Mouse (Mus musculus): ENCODE measurements around the gene Mlx.
"Not testable (repeated sequence)": the region's sequence is repeated elsewhere in the genome, so short reads cannot be mapped to it uniquely, and the experiment has no call there.

The Mlx gene

GRCm38 (mm10) chr11:101098231-101098630 is 11.2 kb downstream of the Mlx start:
- DNase-seq (ENCODE audit: low spot score in 2 of 2), result no peak

- DNase-seq (ENCODE audit: low spot score in 2 of 2), result no peak
These were observed 15.9 kb downstream of the Mlx start for GRCm38 (mm10) chr11:101103011-101103410.

- DNase-seq (ENCODE audit: low spot score in 2 of 2), result no peak
These were observed 22.3 kb downstream of the Mlx start for GRCm38 (mm10) chr11:101109351-101109750.

GRCm38 (mm10) chr11:101110708-101111107 is 23.6 kb downstream of the Mlx start:
- DNase-seq (ENCODE audit: low spot score in 2 of 2), result no peak

GRCm38 (mm10) chr11:101111178-101111577 is 24.1 kb downstream of the Mlx start:
- DNase-seq (ENCODE audit: low spot score in 2 of 2), result no peak

GRCm38 (mm10) chr11:101112186-101112585 is 25.1 kb downstream of the Mlx start:
- DNase-seq (ENCODE audit: low spot score in 2 of 2), result no peak

- DNase-seq (ENCODE audit: low spot score in 2 of 2), result no peak
These were observed 28.5 kb downstream of the Mlx start for GRCm38 (mm10) chr11:101115564-101115963.

GRCm38 (mm10) chr11:101118105-101118504 is 31.0 kb downstream of the Mlx start:
- DNase-seq (ENCODE audit: low spot score in 2 of 2), result no peak

- no peak for DNase-seq (ENCODE audit: low spot score in 2 of 2)
These were observed 32.2 kb downstream of the Mlx start for GRCm38 (mm10) chr11:101119131-101119760.

GRCm38 (mm10) chr11:101119761-101120544 is 32.9 kb downstream of the Mlx start, which contains the start of the genes Retreg3 and Tubg1:
Gene Retreg3 (minus strand): TSS chr11:101119893.
Gene Tubg1 (plus strand): TSS chr11:101119938.
- peak; percentile 98 for DNase-seq (ENCODE audit: low spot score in 2 of 2)

- DNase-seq (ENCODE audit: low spot score in 2 of 2), result no peak
These were observed 33.6 kb downstream of the Mlx start for GRCm38 (mm10) chr11:101120545-101121188.

GRCm38 (mm10) chr11:101124494-101124893 is 37.4 kb downstream of the Mlx start:
- DNase-seq (ENCODE audit: low spot score in 2 of 2), result not testable (repeated sequence)

GRCm38 (mm10) chr11:101125008-101125407 is 37.9 kb downstream of the Mlx start:
- not testable (repeated sequence) for DNase-seq (ENCODE audit: low spot score in 2 of 2)

GRCm38 (mm10) chr11:101127075-101127474 is 40.0 kb downstream of the Mlx start:
- no peak for DNase-seq (ENCODE audit: low spot score in 2 of 2)

GRCm38 (mm10) chr11:101128996-101129577 is 42.0 kb downstream of the Mlx start:
- no peak for DNase-seq (ENCODE audit: low spot score in 2 of 2)

- DNase-seq (ENCODE audit: low spot score in 2 of 2), result no peak
These were observed 43.1 kb downstream of the Mlx start for GRCm38 (mm10) chr11:101130056-101130756.

GRCm38 (mm10) chr11:101131187-101131586 is 44.1 kb downstream of the Mlx start:
- DNase-seq (ENCODE audit: low spot score in 2 of 2), result no peak

GRCm38 (mm10) chr11:101131701-101132100 is 44.6 kb downstream of the Mlx start:
- DNase-seq (ENCODE audit: low spot score in 2 of 2), result no peak

- no peak for DNase-seq (ENCODE audit: low spot score in 2 of 2)
These were observed 46.0 kb downstream of the Mlx start for GRCm38 (mm10) chr11:101133037-101133436.

GRCm38 (mm10) chr11:101134217-101134865 is 47.3 kb downstream of the Mlx start:
- no peak for DNase-seq (ENCODE audit: low spot score in 2 of 2)

GRCm38 (mm10) chr11:101137000-101137399 is 49.9 kb downstream of the Mlx start:
- DNase-seq (ENCODE audit: low spot score in 2 of 2), result no peak
